Mouse (Mus musculus): ENCODE results near the gene Zmiz1. TPM values are rescaled to one million over a fixed set of nuclear protein-coding genes. Genes with fewer than 3 reads are reported as not detected.

The Zmiz1 gene
- polyA plus RNA-seq, 1 experiment = 34.5 TPM

DNA sequence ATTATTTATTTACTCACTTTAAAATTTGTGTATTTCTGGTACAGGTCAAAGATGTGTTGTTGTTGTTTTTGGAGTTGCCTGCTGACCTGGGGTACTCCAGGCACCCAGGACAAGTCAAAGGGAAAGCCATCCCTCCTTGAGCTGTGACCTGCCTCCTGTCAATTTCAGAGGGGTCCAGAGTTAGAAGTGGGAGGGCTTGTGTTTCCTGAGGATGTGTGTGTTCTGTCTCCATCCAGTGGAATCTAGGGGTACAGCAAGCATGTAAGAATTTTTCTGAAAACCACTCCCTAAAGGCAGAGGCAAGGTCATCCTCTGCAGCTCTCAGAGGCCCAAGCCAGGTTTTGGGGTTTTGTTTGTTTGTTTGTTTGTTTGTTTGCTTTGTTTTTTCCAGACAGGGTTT is 243.0 kb downstream of the Zmiz1 start:
- Histone ChIP-seq H3K79me2 (ENCODE audit: control insufficient read depth, insufficient read depth) (no peaks in the 10 kb centered on the region), H3ac (ENCODE audit: control insufficient read depth, insufficient read length) (no peak overlapping the region), H3K4me2 (ENCODE audit: low read depth) (no peak overlapping the region), H3K36me3 (ENCODE audit: control insufficient read depth, insufficient read depth) (no peaks in the 10 kb centered on the region), H3K4me3 (no peak overlapping the region), H3K27me3 (ENCODE audit: control insufficient read depth, insufficient read depth, insufficient read length) (no peaks in the 10 kb centered on the region)
- no peak for TF ChIP-seq CEBPB (IDR thresholded peaks at IDR 0.05; ENCODE audit: insufficient read depth, poor library complexity, severe bottlenecking)
- no peak for TF ChIP-seq REST (IDR thresholded peaks at IDR 0.05; ENCODE audit: insufficient read depth, insufficient read length)
- no peak for TF ChIP-seq SRF (IDR thresholded peaks at IDR 0.05; ENCODE audit: control insufficient read depth, insufficient read length, low read depth)
- TF ChIP-seq TCF3 (IDR thresholded peaks at IDR 0.05; ENCODE audit: insufficient read length, low read depth) = no peak
- TF ChIP-seq TCF12 (IDR thresholded peaks at IDR 0.05; ENCODE audit: insufficient read depth, poor library complexity, severe bottlenecking) = no peak
- no peak for TF ChIP-seq POLR2AphosphoS2 (IDR thresholded peaks at IDR 0.05; ENCODE audit: insufficient read length, low read depth)
- TF ChIP-seq MYOD1 (IDR thresholded peaks at IDR 0.05; ENCODE audit: control insufficient read depth in 1 of 3, insufficient read length in 2 of 3, low read depth in 2 of 3) = no peak
- no peak for TF ChIP-seq USF1 (IDR thresholded peaks at IDR 0.05; ENCODE audit: low read depth)
- TF ChIP-seq POLR2A (IDR thresholded peaks at IDR 0.05; ENCODE audit: insufficient read length, low read depth) = no peak
- no peak for TF ChIP-seq MYOG (IDR thresholded peaks at IDR 0.05; ENCODE audit: control insufficient read depth in 1 of 3, insufficient read depth in 1 of 3, insufficient read length in 2 of 3, low read depth in 2 of 3)
- TF ChIP-seq E2F4 (IDR thresholded peaks at IDR 0.05; ENCODE audit: insufficient read depth) = no peak

DNA sequence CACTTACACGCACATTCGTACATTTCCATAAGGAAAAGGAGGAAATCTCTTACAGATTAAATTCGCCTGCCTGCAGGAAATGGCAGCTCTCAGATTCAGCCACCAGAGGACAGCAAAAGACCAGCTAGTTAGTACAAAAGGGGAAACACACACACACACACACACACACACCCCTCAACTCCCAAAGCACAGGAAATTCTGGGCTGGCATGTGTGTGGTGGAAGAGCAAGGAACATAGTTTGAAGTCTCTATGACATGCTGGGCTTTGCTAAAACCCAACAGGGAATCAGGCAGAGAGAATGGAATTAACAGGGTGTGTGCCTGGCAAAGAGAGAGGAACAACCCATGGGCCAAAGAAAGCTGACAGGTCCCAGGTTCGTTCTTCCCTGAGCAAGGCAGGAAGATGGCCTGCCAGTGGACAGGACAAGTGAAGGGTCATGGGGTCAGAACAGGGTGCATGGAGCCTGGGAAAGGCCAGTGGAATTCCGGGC is 248.8 kb downstream of the Zmiz1 start:
- no peak overlapping the region for H3K4me3 ChIP-seq
- peak overlapping the region; percentile 0 for H3K4me2 ChIP-seq (ENCODE audit: low read depth)
- no peak overlapping the region for H3ac ChIP-seq (ENCODE audit: control insufficient read depth, insufficient read length)
- no peaks in the 10 kb centered on the region for H3K27me3 ChIP-seq (ENCODE audit: control insufficient read depth, insufficient read depth, insufficient read length)
- peaks cover 7% of the 10 kb centered on the region for H3K36me3 ChIP-seq (ENCODE audit: control insufficient read depth, insufficient read depth)
- TF ChIP-seq CEBPB (IDR thresholded peaks at IDR 0.05; ENCODE audit: insufficient read depth, poor library complexity, severe bottlenecking) = no peak
- no peak for TF ChIP-seq TCF3 (IDR thresholded peaks at IDR 0.05; ENCODE audit: insufficient read length, low read depth)
- no peak for TF ChIP-seq MYOG (IDR thresholded peaks at IDR 0.05; ENCODE audit: control insufficient read depth in 1 of 3, insufficient read depth in 1 of 3, insufficient read length in 2 of 3, low read depth in 2 of 3)
- TF ChIP-seq POLR2A (IDR thresholded peaks at IDR 0.05; ENCODE audit: insufficient read length, low read depth) = no peak
- TF ChIP-seq USF1 (IDR thresholded peaks at IDR 0.05; ENCODE audit: low read depth) = no peak
- TF ChIP-seq POLR2AphosphoS2 (IDR thresholded peaks at IDR 0.05; ENCODE audit: insufficient read length, low read depth) = peak; percentile 7
- no peak for TF ChIP-seq SRF (IDR thresholded peaks at IDR 0.05; ENCODE audit: control insufficient read depth, insufficient read length, low read depth)
- TF ChIP-seq TCF12 (IDR thresholded peaks at IDR 0.05; ENCODE audit: insufficient read depth, poor library complexity, severe bottlenecking) = no peak
- no peak for TF ChIP-seq E2F4 (IDR thresholded peaks at IDR 0.05; ENCODE audit: insufficient read depth)
- H3K79me2 ChIP-seq (ENCODE audit: control insufficient read depth, insufficient read depth) = no peaks in the 10 kb centered on the region

DNA sequence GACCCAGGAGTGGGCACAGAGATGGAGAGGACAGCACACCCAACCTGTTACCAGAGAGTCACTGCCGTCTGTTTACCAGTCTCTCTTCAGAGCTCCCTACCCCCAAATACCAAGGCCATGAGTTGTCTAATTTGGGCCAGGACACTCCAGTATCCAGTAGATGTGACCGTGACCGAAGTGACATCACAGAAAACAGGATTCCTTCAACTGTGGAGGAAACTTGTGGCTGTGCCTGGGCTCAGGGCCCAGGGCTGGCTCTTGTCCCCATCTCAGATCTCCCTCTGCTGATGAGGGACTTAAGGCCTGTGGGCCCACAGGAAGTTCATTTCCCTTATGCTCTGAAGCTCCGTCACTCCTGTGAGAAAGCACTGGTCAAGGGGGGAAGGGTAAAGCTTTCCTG is 249.5 kb downstream of the Zmiz1 start:
- Histone ChIP-seq H3K4me3 (no peak overlapping the region), H3K79me2 (ENCODE audit: control insufficient read depth, insufficient read depth) (no peaks in the 10 kb centered on the region), H3ac (ENCODE audit: control insufficient read depth, insufficient read length) (no peak overlapping the region), H3K27me3 (ENCODE audit: control insufficient read depth, insufficient read depth, insufficient read length) (no peaks in the 10 kb centered on the region), H3K36me3 (ENCODE audit: control insufficient read depth, insufficient read depth) (peaks cover 10% of the 10 kb centered on the region), H3K4me2 (ENCODE audit: low read depth) (peak overlapping the region; percentile 0)
- no peak for TF ChIP-seq SRF (IDR thresholded peaks at IDR 0.05; ENCODE audit: control insufficient read depth, insufficient read length, low read depth)
- TF ChIP-seq MYOG (IDR thresholded peaks at IDR 0.05; ENCODE audit: control insufficient read depth in 1 of 3, insufficient read depth in 1 of 3, insufficient read length in 2 of 3, low read depth in 2 of 3) = no peak
- TF ChIP-seq REST (IDR thresholded peaks at IDR 0.05; ENCODE audit: insufficient read depth, insufficient read length) = no peak
- TF ChIP-seq TCF3 (IDR thresholded peaks at IDR 0.05; ENCODE audit: insufficient read length, low read depth) = no peak
- TF ChIP-seq MAX (IDR thresholded peaks at IDR 0.05; ENCODE audit: low read depth) = no peak
- TF ChIP-seq POLR2AphosphoS2 (IDR thresholded peaks at IDR 0.05; ENCODE audit: insufficient read length, low read depth) = no peak
- no peak for TF ChIP-seq E2F4 (IDR thresholded peaks at IDR 0.05; ENCODE audit: insufficient read depth)
- TF ChIP-seq CEBPB (IDR thresholded peaks at IDR 0.05; ENCODE audit: insufficient read depth, poor library complexity, severe bottlenecking) = no peak
- TF ChIP-seq POLR2A (IDR thresholded peaks at IDR 0.05; ENCODE audit: insufficient read length, low read depth) = no peak
- TF ChIP-seq TCF12 (IDR thresholded peaks at IDR 0.05; ENCODE audit: insufficient read depth, poor library complexity, severe bottlenecking) = no peak

DNA sequence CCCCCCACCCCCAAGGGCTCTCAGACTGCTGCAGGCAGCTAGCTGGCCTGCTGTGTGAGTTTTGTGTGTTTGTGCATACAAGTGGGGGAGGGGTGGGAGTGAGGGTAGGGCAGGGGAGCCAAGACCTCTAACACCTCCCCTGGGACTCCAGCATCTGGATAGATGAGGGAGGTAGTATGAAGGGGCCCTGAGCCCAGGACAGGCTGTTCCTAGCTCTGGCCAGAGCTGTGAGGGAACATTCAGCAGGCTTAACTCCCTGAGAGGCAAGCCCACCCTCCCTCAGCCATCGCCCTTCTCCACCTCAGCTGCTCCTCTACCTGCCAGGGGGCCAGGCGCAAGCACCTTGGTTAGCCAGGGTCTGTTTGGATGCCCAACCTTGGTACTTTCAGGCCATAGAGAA is 249.9 kb downstream of the Zmiz1 start:
- TF ChIP-seq MYOD1 (IDR thresholded peaks at IDR 0.05; ENCODE audit: control insufficient read depth in 1 of 3, insufficient read length in 2 of 3, low read depth in 2 of 3) (no peak), E2F4 (IDR thresholded peaks at IDR 0.05; ENCODE audit: insufficient read depth) (no peak), SRF (IDR thresholded peaks at IDR 0.05; ENCODE audit: control insufficient read depth, insufficient read length, low read depth) (no peak), POLR2AphosphoS2 (IDR thresholded peaks at IDR 0.05; ENCODE audit: insufficient read length, low read depth) (peak; percentile 46)
- no peaks in the 10 kb centered on the region for H3K79me2 ChIP-seq (ENCODE audit: control insufficient read depth, insufficient read depth)
- H3K4me2 ChIP-seq (ENCODE audit: low read depth) = peak overlapping the region; percentile 0
- no peak overlapping the region for H3ac ChIP-seq (ENCODE audit: control insufficient read depth, insufficient read length)
- H3K36me3 ChIP-seq (ENCODE audit: control insufficient read depth, insufficient read depth) = peaks cover 11% of the 10 kb centered on the region
- no peaks in the 10 kb centered on the region for H3K27me3 ChIP-seq (ENCODE audit: control insufficient read depth, insufficient read depth, insufficient read length)
- H3K4me3 ChIP-seq = no peak overlapping the region

DNA sequence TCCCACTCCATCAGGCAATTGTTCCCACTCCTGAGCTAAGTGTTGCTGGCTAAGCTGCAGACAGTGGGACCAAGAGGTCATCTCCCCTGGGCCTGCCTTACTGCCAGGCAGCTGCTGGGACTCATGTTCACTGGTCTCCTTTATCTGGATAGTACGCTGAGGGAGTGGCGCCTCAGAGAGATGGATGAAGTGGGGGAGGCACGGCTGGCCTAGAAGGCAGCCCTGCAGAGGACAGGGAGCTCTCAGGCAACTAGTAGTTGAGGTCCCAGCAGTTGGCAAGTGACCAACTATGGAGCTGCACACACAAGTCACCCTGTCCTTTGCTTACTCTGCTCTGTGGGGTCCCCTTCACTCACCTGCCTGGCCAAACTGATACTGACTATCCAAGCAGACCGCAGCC is 251.1 kb downstream of the Zmiz1 start:
- H3K4me3 ChIP-seq = no peak overlapping the region
- TF ChIP-seq USF1 (IDR thresholded peaks at IDR 0.05; ENCODE audit: low read depth) = no peak
- no peak for TF ChIP-seq TCF12 (IDR thresholded peaks at IDR 0.05; ENCODE audit: insufficient read depth, poor library complexity, severe bottlenecking)
- TF ChIP-seq SRF (IDR thresholded peaks at IDR 0.05; ENCODE audit: control insufficient read depth, insufficient read length, low read depth) = no peak
- no peak for TF ChIP-seq MAX (IDR thresholded peaks at IDR 0.05; ENCODE audit: low read depth)
- no peak for TF ChIP-seq E2F4 (IDR thresholded peaks at IDR 0.05; ENCODE audit: insufficient read depth)
- peak in 2 of 3 experiments; percentile 41 to 61 for TF ChIP-seq MYOG (IDR thresholded peaks at IDR 0.05; ENCODE audit: control insufficient read depth in 1 of 3, insufficient read depth in 1 of 3, insufficient read length in 2 of 3, low read depth in 2 of 3)
- no peak for TF ChIP-seq TCF3 (IDR thresholded peaks at IDR 0.05; ENCODE audit: insufficient read length, low read depth)
- TF ChIP-seq MYOD1 (IDR thresholded peaks at IDR 0.05; ENCODE audit: control insufficient read depth in 1 of 3, insufficient read length in 2 of 3, low read depth in 2 of 3) = peak in 2 of 3 experiments; percentile 13 to 53
- TF ChIP-seq POLR2AphosphoS2 (IDR thresholded peaks at IDR 0.05; ENCODE audit: insufficient read length, low read depth) = peak; percentile 69
- no peak for TF ChIP-seq REST (IDR thresholded peaks at IDR 0.05; ENCODE audit: insufficient read depth, insufficient read length)
- peak; percentile 31 for TF ChIP-seq POLR2A (IDR thresholded peaks at IDR 0.05; ENCODE audit: insufficient read length, low read depth)
- no peak for TF ChIP-seq CEBPB (IDR thresholded peaks at IDR 0.05; ENCODE audit: insufficient read depth, poor library complexity, severe bottlenecking)
- H3K79me2 ChIP-seq (ENCODE audit: control insufficient read depth, insufficient read depth) = no peaks in the 10 kb centered on the region
- H3K4me2 ChIP-seq (ENCODE audit: low read depth) = no peak overlapping the region
- H3K36me3 ChIP-seq (ENCODE audit: control insufficient read depth, insufficient read depth) = peaks cover 19% of the 10 kb centered on the region
- H3K27me3 ChIP-seq (ENCODE audit: control insufficient read depth, insufficient read depth, insufficient read length) = no peaks in the 10 kb centered on the region
- no peak overlapping the region for H3ac ChIP-seq (ENCODE audit: control insufficient read depth, insufficient read length)
